Mouse (Mus musculus) liver, adult 2 months (tissue): ENCODE results near the gene Nsun2. TPM values are rescaled to one million over a fixed set of nuclear protein-coding genes. Genes with fewer than 3 reads are reported as not detected.

ENCODE experiments used
- DNase-seq: peaks from one replicate; pipeline ENCODE4 v3.0.0-alpha.2; 2011; ENCODE audit warnings: low read depth, low spot score; ENCODE audit errors: extremely low read depth
- H3K27ac ChIP-seq: fragments of 200-500 bp; replicated peaks from 2 replicates; pipeline ENCODE4 v1.5.1; 2012; ENCODE audit warnings: low read depth, mild to moderate bottlenecking, control low read depth, inconsistent platforms, low read length; ENCODE audit not compliant: insufficient read depth
- H3K27me3 ChIP-seq: fragments of 200-500 bp; 2 replicates; pipeline ENCODE4 v1.6.1; 2012; ENCODE audit warnings: mild to moderate bottlenecking, moderate library complexity, low read length, inconsistent platforms; ENCODE audit not compliant: control insufficient read depth, insufficient read depth
- H3K36me3 ChIP-seq: fragments of 200-500 bp; 2 replicates; pipeline ENCODE4 v1.6.1; 2012; ENCODE audit warnings: low read length, inconsistent platforms; ENCODE audit not compliant: control insufficient read depth, insufficient read depth
- H3K4me1 ChIP-seq: fragments of 200-500 bp; 2 replicates; pipeline ENCODE4 v1.6.1; 2011; ENCODE audit warnings: low read length; ENCODE audit not compliant: control insufficient read depth, insufficient read depth
- H3K4me3 ChIP-seq: fragments of 200-500 bp; 2 replicates; pipeline ENCODE4 v1.5.1; 2011; ENCODE audit warnings: low read depth, mild to moderate bottlenecking, control low read depth, low read length, moderate library complexity; ENCODE audit not compliant: insufficient read depth
- H3K79me2 ChIP-seq: fragments of 200-500 bp; 2 replicates; pipeline ENCODE4 v1.6.1; 2012; ENCODE audit warnings: inconsistent platforms, mild to moderate bottlenecking, low read length, moderate library complexity; ENCODE audit not compliant: control insufficient read depth, insufficient read depth
- H3K9ac ChIP-seq: fragments of 200-500 bp; 2 replicates; pipeline ENCODE4 v1.6.1; 2012; ENCODE audit warnings: low read depth, mild to moderate bottlenecking, control low read depth, inconsistent platforms, low read length
- CTCF ChIP-seq: fragments of 200-500 bp; IDR thresholded peaks from 2 replicates; pipeline ENCODE4 v1.5.1; 2011; ENCODE audit warnings: low read depth, low read length, control low read depth
- POLR2A ChIP-seq: fragments of 200-500 bp; IDR thresholded peaks from 2 replicates; pipeline ENCODE4 v1.6.1; 2011; ENCODE audit warnings: low read length, control low read depth; ENCODE audit not compliant: insufficient read depth; ENCODE audit errors: extremely low read depth
- WGBS: fragments of 180-500 bp; shearing (Covaris S2); methylation state at CpG from one replicate; pipeline ENCODE4 v1.1.7; 2018; 5-methylcytosine and 5-hydroxymethylcytosine counted together
- polyA plus RNA-seq: library from polyadenylated mRNA; depleted of rRNA; stranded (reverse); fragments of >200 nt; gene quantifications from 2 replicates; pipeline ENCODE4 v1.2.3, GENCODE M21; 2012; rRNA removed
- total RNA-seq: library from RNA; depleted of rRNA; stranded (reverse); fragments of >200 nt; gene quantifications from 2 replicates; pipeline ENCODE4 v1.2.3, GENCODE M21; 2014; rRNA removed

The Nsun2 gene
- total RNA-seq (74.1 and 81.0 TPM in 2 replicates), polyA plus RNA-seq (40.5 and 48.3 TPM in 2 replicates)

DNA sequence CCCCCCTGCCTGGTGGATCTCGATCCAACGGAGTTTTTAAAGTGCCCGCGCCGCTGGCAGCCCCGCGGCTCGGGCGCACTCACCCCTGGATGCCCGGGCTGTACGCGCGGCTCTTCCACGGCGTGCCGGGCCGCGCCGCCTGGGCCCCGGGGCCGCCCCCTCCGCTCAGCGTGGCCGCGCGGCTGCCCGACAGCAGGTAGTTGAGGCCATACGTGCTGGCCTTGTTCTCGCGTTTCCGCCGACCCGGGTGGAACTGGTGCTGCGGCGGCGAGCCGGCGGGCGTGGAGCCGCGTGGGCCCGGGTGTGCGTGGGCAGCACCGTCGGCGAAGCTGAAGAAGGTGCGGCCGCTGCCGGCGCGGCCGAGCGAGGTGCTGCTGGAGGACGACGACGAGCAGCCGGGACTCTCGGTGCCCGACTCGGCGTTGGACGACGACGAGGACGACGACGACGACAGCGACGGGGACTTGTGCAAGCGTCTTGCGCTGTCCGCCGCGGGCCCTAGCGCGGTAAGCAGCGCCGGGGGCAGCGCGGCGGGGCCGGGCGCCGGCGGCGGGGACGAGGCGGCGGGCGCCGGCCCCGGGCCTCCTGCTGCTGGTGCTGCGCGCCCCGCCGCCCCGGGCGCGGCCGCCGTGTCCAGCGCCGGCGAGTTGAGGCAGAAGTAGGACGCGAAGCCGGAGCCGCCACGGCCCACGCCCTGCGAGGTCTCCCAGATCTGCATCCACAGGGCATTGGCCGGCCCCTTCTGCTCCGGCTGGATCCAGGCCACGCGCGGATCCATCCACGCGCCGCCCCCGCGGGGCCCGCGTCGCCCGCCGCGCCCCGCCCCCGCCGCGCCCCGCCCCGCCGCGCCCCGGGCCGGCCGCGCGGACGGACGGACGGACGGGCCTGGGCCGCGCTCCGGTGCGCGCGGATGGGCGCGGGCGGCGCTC is at the start of gene Nsun2:
TSS of gene Nsun2 (plus strand) at position 342 of the 929 bp plus-strand sequence.
- Histone ChIP-seq H3K9ac (peak within 1 kb of the TSS; percentile 98), H3K4me3 (peak within 1 kb of the TSS; percentile 96), H3K4me1 (peaks cover 33% of the 10 kb centered on the region), H3K36me3 (no peaks in the 10 kb centered on the region), H3K27me3 (no peaks in the 10 kb centered on the region), H3K79me2 (peaks cover 43% of the 10 kb centered on the region), H3K27ac (peak within 1 kb of the TSS; percentile 97)
- WGBS: 10% methylated on average over 134 of the region's 155 CpGs
- no peak for TF ChIP-seq CTCF
- 0 out of 2 replicates have a peak, but pooled peaks have one; percentile 30 for TF ChIP-seq POLR2A
- DNase-seq: no peak

DNA sequence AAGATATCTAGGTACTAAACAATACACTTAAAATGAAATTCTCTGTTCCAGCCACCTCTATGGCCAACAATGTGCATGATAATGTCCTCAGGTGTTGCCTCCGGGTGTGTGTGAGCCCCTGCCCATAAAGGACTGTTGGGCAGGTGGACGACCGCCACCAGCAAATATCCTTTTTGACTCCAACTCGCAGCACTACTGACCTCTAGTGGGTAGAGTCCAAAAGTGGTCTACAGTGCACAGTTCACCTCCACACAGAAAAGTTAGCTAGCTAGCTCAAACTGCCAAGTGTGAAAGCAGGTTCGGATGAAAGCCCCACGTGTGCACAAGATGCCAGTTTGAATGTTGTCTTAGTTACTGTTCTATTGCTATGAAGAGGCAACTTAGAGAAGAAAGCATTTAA is 48.2 kb upstream of the Nsun2 start:
- Histone ChIP-seq H3K36me3 (no peaks in the 10 kb centered on the region), H3K79me2 (no peaks in the 10 kb centered on the region), H3K9ac (no peak overlapping the region), H3K4me1 (0 out of 2 replicates have a peak, but pooled peaks cover 4% of the 10 kb centered on the region), H3K27ac (no peak overlapping the region), H3K27me3 (peaks cover 3% of the 10 kb centered on the region; the same call in 1 of the 2 replicates), H3K4me3 (no peak overlapping the region)
- WGBS: 20% methylated on average over 6 of the region's 6 CpGs
- TF ChIP-seq CTCF: peak; percentile 62
- TF ChIP-seq POLR2A: no peak
- no peak for DNase-seq

DNA sequence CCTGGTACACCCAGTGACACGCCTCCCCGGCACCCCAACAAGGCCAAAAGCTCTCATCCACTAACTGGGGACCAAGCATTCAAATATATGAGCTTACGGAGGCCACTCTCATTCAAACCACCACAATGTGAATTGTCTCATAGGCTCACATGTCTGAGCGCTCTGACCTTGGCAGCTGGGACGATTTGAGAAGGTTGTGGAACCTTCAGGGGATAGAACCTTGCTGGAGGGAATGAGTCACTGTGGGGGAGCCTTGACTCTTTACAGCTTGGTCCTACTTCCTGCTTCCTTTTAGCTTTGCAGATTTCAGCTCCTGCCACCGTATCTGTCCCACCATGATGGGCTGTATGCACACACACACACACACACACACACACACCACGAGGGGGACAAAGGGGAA is 47.7 kb upstream of the Nsun2 start:
- Histone ChIP-seq H3K4me1 (0 out of 2 replicates have a peak, but pooled peaks cover 4% of the 10 kb centered on the region), H3K79me2 (no peaks in the 10 kb centered on the region), H3K27ac (no peak overlapping the region), H3K4me3 (no peak overlapping the region), H3K9ac (no peak overlapping the region), H3K36me3 (no peaks in the 10 kb centered on the region), H3K27me3 (peaks cover 3% of the 10 kb centered on the region; the same call in 1 of the 2 replicates)
- 65% methylated on average over 7 of the region's 7 CpGs for WGBS
- no peak for DNase-seq
- TF ChIP-seq CTCF: no peak

DNA sequence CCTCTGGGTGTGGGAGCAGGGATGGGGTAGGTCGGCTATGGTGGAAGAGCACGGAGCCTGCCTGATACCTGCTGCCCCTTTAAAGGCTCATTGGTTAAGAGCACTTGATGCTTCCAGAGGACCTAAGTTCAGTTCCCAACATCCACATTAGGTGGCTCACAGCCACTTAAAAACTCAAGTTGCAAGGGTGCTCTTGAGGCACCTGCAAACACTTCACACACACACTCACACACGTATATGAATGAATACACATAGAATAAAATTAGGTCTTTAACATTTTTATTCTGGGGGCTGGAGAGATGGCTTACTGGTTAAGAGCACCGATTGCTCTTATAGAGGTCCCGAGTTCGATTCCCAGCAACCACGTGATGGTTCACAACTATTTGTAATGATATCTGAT is 46.4 kb upstream of the Nsun2 start:
- DNase-seq: no peak
- TF ChIP-seq CTCF (no peak), POLR2A (no peak)
- Histone ChIP-seq H3K36me3 (no peaks in the 10 kb centered on the region), H3K79me2 (no peaks in the 10 kb centered on the region), H3K4me3 (no peak overlapping the region), H3K27ac (no peak overlapping the region), H3K27me3 (peaks cover 3% of the 10 kb centered on the region; the same call in 1 of the 2 replicates), H3K9ac (no peak overlapping the region), H3K4me1 (no peaks in the 10 kb centered on the region)
- 80% methylated on average over 7 of the region's 7 CpGs for WGBS

DNA sequence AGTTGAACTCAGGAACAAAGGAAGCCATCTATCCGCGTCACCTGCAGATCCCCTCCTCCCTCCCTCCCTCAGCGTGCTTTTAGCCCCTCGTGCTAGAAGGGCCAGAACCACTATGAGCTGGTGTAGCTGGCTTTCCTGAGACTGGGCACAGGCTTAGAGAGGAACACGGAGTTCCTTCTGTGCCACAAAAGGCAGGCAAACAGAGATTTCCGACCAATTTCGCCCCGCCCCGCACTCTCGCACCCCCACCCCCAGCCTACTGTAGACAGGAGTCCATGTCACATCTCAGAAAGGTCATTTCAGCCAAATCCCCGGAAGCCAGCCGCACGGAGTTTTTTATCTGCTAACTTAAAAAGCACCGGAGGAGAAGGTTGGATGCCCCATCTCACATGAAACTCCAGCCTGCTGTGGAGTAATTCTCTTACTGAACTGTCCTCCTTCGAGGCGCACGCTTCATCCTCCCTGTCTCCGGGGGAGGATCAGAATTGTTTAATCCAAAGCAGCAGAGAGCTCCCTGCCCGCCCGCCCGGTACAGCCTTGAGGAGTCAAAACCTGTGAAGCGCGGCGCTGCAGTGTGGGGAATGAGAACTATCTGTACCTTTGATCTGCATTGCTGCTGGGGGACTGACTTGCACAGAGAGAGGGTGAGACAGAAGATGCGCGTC is 45.8 kb upstream of the Nsun2 start:
- DNase-seq: no peak
- 4% methylated on average over 26 of the region's 26 CpGs for WGBS
- no peak overlapping the region for H3K4me3 ChIP-seq
- peaks cover 3% of the 10 kb centered on the region; the same call in 1 of the 2 replicates for H3K27me3 ChIP-seq
- H3K79me2 ChIP-seq: no peaks in the 10 kb centered on the region
- no peak overlapping the region for H3K9ac ChIP-seq
- H3K27ac ChIP-seq: no peak overlapping the region
- no peak for TF ChIP-seq CTCF
- no peak for TF ChIP-seq POLR2A
- no peaks in the 10 kb centered on the region for H3K36me3 ChIP-seq
- no peaks in the 10 kb centered on the region for H3K4me1 ChIP-seq
